Mouse (Mus musculus): ENCODE results near the gene Dclre1b.

Gene Dclre1b

GRCm38 (mm10) chr3:103808891-103809798 lies at the start of gene Dclre1b, which contains the start of the genes Ap4b1 and Gm43064:
Dclre1b (minus strand) TSS chr3:103809444.
Ap4b1 (plus strand) TSS chr3:103809520.
Gm43064 (plus strand) TSS chr3:103809573.
- in situ Hi-C loops (cut with MboI, MseI), result no loop called here

- in situ Hi-C loops (cut with MboI, MseI), result no loop called here
Observed at GRCm38 (mm10) chr3:103857977-103858563, 48.8 kb upstream of the Dclre1b start.

- in situ Hi-C loops (cut with MboI, MseI), result no loop called here
Observed at GRCm38 (mm10) chr3:103857036-103857805, 48.0 kb upstream of the Dclre1b start.

- in situ Hi-C loops (cut with MboI, MseI), result loop anchor here (5.0 kb wide), 1 partner anchor 33 kb away; no protein-coding TSS in a partner anchor
Observed at GRCm38 (mm10) chr3:103853804-103854203, 44.6 kb upstream of the Dclre1b start.

GRCm38 (mm10) chr3:103852565-103853299 lies 43.5 kb upstream of the Dclre1b start:
- in situ Hi-C loops (cut with MboI, MseI), result loop anchor here (5.0 kb wide), 1 partner anchor 35 kb away; no protein-coding TSS in a partner anchor

GRCm38 (mm10) chr3:103851882-103852281 lies 42.6 kb upstream of the Dclre1b start:
- in situ Hi-C loops (cut with MboI, MseI), result loop anchor here (5.0 kb wide), 1 partner anchor 35 kb away; no protein-coding TSS in a partner anchor

- in situ Hi-C loops (cut with MboI, MseI), result loop anchor here (5.0 kb wide), 1 partner anchor 36 kb away; no protein-coding TSS in a partner anchor
Observed at GRCm38 (mm10) chr3:103851481-103851880, 42.2 kb upstream of the Dclre1b start.

- in situ Hi-C loops (cut with MboI, MseI), result loop anchor here (5.0 kb wide), 1 partner anchor 36 kb away; no protein-coding TSS in a partner anchor
Observed at GRCm38 (mm10) chr3:103850644-103851363, 41.6 kb upstream of the Dclre1b start.

GRCm38 (mm10) chr3:103840946-103841345 lies 31.7 kb upstream of the Dclre1b start:
- in situ Hi-C loops (cut with MboI, MseI), result loop anchor here (25.0 kb wide), 1 partner anchor 396 kb away; no protein-coding TSS in a partner anchor

GRCm38 (mm10) chr3:103840195-103840594 lies 31.0 kb upstream of the Dclre1b start:
- in situ Hi-C loops (cut with MboI, MseI), result loop anchor here (25.0 kb wide), 1 partner anchor 397 kb away; no protein-coding TSS in a partner anchor

- in situ Hi-C loops (cut with MboI, MseI), result loop anchor here (25.0 kb wide), 1 partner anchor 398 kb away; no protein-coding TSS in a partner anchor
Observed at GRCm38 (mm10) chr3:103839711-103840110, 30.5 kb upstream of the Dclre1b start.

- in situ Hi-C loops (cut with MboI, MseI), result loop anchor here (25.0 kb wide), 1 partner anchor 401 kb away; no protein-coding TSS in a partner anchor
Observed at GRCm38 (mm10) chr3:103836453-103836852, 27.2 kb upstream of the Dclre1b start.

- in situ Hi-C loops (cut with MboI, MseI), result loop anchor here (25.0 kb wide), 1 partner anchor 401 kb away; no protein-coding TSS in a partner anchor
Observed at GRCm38 (mm10) chr3:103835951-103836310, 26.7 kb upstream of the Dclre1b start.

- in situ Hi-C loops (cut with MboI, MseI), result loop anchor here (25.0 kb wide), 1 partner anchor 402 kb away; no protein-coding TSS in a partner anchor
Observed at GRCm38 (mm10) chr3:103835272-103835950, 26.2 kb upstream of the Dclre1b start.

- in situ Hi-C loops (cut with MboI, MseI), result loop anchor here (25.0 kb wide), 1 partner anchor 403 kb away; no protein-coding TSS in a partner anchor
Observed at GRCm38 (mm10) chr3:103834001-103834400, 24.8 kb upstream of the Dclre1b start.

- in situ Hi-C loops (cut with MboI, MseI), result loop anchor here (25.0 kb wide), 1 partner anchor 405 kb away; no protein-coding TSS in a partner anchor
Observed at GRCm38 (mm10) chr3:103832426-103832825, 23.2 kb upstream of the Dclre1b start, which contains the start of gene Bcl2l15. Bcl2l15 (plus strand) TSS chr3:103832601.

- in situ Hi-C loops (cut with MboI, MseI), result loop anchor here (25.0 kb wide), 1 partner anchor 406 kb away; no protein-coding TSS in a partner anchor
Observed at GRCm38 (mm10) chr3:103831146-103831545, 21.9 kb upstream of the Dclre1b start.

- in situ Hi-C loops (cut with MboI, MseI), result loop anchor here (25.0 kb wide), 1 partner anchor 407 kb away; no protein-coding TSS in a partner anchor
Observed at GRCm38 (mm10) chr3:103830681-103831080, 21.4 kb upstream of the Dclre1b start.

GRCm38 (mm10) chr3:103829036-103829435 lies 19.8 kb upstream of the Dclre1b start:
- in situ Hi-C loops (cut with MboI, MseI), result loop anchor here (5.0 to 25.0 kb wide), 2 partner anchors 58 to 408 kb away; no protein-coding TSS in a partner anchor
